Mouse (Mus musculus) macrophage (primary cell): Measurements from ENCODE around the gene Msx2. TPM values are rescaled to one million over a fixed set of nuclear protein-coding genes. Genes with fewer than 3 reads are reported as not detected.

Experiments used
- H3K27ac ChIP-seq: fragments of 350-480 bp; formaldehyde crosslinking; 2 replicates; pipeline ENCODE4 v1.9.0; 2021
- H3K36me3 ChIP-seq: fragments of 350-480 bp; formaldehyde crosslinking; 2 replicates; pipeline ENCODE4 v1.9.0; 2021; ENCODE audit errors: inconsistent target
- H3K4me3 ChIP-seq: fragments of 350-480 bp; formaldehyde crosslinking; 2 replicates; pipeline ENCODE4 v1.9.0; 2021; ENCODE audit errors: inconsistent target
- H3K79me2 ChIP-seq: fragments of 350-480 bp; formaldehyde crosslinking; 2 replicates; pipeline ENCODE4 v1.9.0; 2021; ENCODE audit errors: inconsistent target
- WGBS: methylation state at CpG from one replicate; pipeline ENCODE4 v1.1.7; 2026; ENCODE audit warnings: inconsistent platforms; ENCODE audit not compliant: missing documents; 5-methylcytosine and 5-hydroxymethylcytosine counted together
- polyA plus RNA-seq: library from polyadenylated mRNA; stranded (reverse); fragments of 250-400 nt; gene quantifications from 3 replicates; pipeline ENCODE4 v1.2.4, GENCODE M21; 2018; ENCODE audit warnings: inconsistent platforms

Msx2 gene
- polyA plus RNA-seq, 1 experiment from 2014 or later = not detected

GRCm38 (mm10) chr13:53454794-53455672 lies 17.8 kb downstream of the Msx2 start:
- Histone ChIP-seq H3K79me2 (no peaks in the 10 kb centered on the region), H3K36me3 (no peaks in the 10 kb centered on the region), H3K27ac (no peak overlapping the region), H3K4me3 (no peak overlapping the region)
- WGBS = 16% methylated on average over 21 of the region's 21 CpGs

DNA sequence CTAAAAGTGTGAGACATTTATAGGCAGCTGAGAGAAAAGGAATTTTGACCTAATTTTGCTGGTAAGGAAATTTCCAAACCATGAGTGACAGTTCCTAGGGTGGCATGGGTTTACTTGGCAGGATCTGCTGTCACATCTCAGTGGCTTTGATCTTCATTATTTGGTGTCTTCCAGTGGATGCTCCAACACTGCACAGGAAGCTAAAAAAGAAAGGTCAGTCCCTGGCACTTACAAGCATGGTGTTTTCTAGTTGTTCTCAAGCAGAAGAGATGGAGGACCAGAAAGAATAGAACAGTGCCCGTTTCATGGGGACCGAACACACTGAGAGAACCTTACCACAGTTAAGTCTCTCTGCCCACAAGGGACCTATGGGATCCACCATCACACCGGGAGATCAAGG lies 18.9 kb downstream of the Msx2 start:
- Histone ChIP-seq H3K27ac (no peak overlapping the region), H3K4me3 (no peak overlapping the region), H3K36me3 (no peaks in the 10 kb centered on the region), H3K79me2 (no peaks in the 10 kb centered on the region)
- WGBS = 81% methylated on average over 2 of the region's 3 CpGs

GRCm38 (mm10) chr13:53447609-53448008 lies 25.3 kb downstream of the Msx2 start:
- Histone ChIP-seq H3K4me3 (no peak overlapping the region), H3K27ac (no peak overlapping the region), H3K79me2 (no peaks in the 10 kb centered on the region), H3K36me3 (no peaks in the 10 kb centered on the region)
- WGBS = 13% methylated on average over 3 of the region's 6 CpGs

DNA sequence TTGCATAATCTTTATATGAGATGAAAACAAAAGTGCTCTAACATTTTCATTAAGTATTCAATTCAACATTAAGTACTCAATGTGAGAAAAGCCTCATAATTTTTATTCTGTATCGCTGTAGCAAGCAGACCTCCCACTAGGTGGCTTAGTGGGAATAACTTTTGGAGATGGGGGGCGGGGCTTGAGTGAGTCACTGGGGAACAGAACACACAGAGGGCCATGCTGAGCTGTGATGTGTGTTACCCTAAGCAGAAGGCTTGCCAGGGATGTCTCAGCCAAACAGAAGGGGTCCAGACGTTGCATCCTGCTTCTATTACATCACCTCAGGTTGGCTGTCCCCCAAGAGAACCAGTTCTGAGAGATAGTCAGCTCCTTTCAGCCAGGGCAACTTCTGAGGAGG lies 29.3 kb downstream of the Msx2 start:
- H3K79me2 ChIP-seq = no peaks in the 10 kb centered on the region
- no peak overlapping the region for H3K4me3 ChIP-seq
- no peak overlapping the region for H3K27ac ChIP-seq
- 46% methylated on average over 3 of the region's 3 CpGs for WGBS
- no peaks in the 10 kb centered on the region for H3K36me3 ChIP-seq

DNA sequence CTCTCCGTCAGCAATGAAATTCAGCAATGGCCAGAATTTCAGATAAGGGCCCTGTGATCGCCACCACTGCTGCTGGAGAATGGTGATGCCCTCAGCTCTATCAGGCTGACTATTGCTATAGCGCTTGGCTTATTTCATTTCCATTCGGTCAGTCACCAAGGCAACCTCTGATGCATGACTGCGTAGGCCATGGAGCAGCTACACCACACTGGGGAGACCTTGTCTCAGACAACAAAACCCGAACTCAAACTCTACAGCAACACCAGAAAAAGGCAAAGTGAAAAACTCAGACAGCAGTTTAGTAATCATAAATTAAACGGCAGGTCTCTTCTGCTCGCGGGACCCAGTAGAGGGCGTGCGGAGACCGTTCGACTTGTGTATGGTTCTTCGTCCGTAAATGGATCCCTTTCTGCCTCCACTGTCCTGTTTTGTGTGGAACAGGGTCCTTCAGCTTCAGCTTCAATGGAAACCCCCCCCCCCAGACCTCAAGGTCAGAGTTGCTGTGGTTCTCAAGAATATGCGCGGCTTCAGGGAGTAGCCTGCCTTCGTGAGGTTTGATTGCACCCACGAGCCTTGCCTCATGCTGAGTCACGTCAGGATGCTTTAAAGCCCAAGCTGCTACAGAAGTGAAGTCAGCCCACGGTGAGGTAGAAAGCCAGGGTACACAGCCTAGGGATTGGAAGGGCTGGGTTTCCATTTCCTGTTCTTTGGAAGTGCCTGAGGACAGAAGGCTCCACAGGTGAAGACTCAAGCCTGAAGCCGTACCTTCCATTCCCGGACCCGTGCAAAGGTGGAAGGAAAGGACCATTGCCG lies 30.5 kb downstream of the Msx2 start:
- no peaks in the 10 kb centered on the region for H3K36me3 ChIP-seq
- 35% methylated on average over 25 of the region's 25 CpGs for WGBS
- H3K4me3 ChIP-seq = no peak overlapping the region
- H3K79me2 ChIP-seq = no peaks in the 10 kb centered on the region
- no peak overlapping the region for H3K27ac ChIP-seq

DNA sequence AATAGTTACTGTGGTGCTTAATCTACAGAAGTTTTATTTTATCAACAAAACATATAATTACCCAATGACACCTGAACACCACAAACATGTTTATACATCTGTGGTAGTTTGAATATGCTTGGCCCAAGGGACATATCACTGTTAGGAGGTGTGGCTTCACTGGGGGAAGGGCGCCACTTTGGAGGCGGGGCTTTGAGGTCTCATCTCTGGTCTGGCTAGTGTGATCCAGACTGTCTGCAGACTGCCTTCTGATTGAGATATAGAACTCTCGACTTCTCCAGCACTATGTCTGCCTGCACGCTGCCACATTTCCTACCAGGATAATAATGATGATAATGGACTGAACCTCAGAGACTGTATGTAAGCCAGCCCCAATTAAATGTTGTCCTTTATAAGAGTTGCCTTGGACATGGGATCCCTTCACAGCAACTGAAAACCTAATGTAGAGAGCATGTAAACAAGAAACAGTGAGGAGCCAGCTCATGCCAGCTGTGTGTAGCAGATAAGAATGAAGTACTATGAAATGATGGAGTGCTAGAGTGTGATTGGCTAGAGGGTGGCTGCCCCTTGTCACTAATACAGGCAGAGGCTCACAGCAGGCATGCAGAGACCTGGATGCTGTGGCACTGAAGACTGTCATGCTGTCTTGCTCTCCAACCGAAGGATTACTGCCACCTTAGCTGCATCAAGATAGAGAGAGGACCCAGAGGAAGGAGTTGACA lies 31.4 kb downstream of the Msx2 start:
- WGBS = 81% methylated on average over 5 of the region's 5 CpGs
- Histone ChIP-seq H3K36me3 (no peaks in the 10 kb centered on the region), H3K4me3 (no peak overlapping the region), H3K79me2 (no peaks in the 10 kb centered on the region), H3K27ac (no peak overlapping the region)

GRCm38 (mm10) chr13:53439957-53440356 lies 32.9 kb downstream of the Msx2 start:
- no peak overlapping the region for H3K4me3 ChIP-seq
- 80% methylated on average over 3 of the region's 3 CpGs for WGBS
- no peaks in the 10 kb centered on the region for H3K79me2 ChIP-seq
- no peak overlapping the region for H3K27ac ChIP-seq
- no peaks in the 10 kb centered on the region for H3K36me3 ChIP-seq

GRCm38 (mm10) chr13:53426507-53426906 lies 46.4 kb downstream of the Msx2 start:
- 23% methylated on average over 7 of the region's 7 CpGs for WGBS
- H3K79me2 ChIP-seq = no peaks in the 10 kb centered on the region

DNA sequence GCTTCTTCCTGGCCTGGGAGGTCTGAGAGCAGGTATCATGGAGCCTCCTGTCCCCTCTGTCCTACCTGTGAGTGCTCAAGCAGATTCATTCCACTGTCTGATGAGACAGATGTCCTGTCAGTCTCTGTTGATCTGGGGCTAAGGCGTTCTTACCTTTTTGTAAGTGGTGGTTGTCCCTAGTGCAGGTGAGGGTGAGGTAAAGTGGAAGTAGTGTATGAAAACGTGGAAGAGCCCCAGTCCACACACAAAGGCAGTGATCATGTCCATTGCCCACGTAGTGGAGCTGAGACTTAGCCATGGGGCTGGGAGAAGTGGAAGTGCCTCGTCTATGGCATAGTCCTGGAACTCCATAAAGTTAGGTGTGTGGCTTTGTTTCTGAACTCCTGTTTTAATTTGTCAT lies 51.7 kb downstream of the Msx2 start:
- no peak overlapping the region for H3K4me3 ChIP-seq
- WGBS = 74% methylated on average over 4 of the region's 4 CpGs
- no peak overlapping the region for H3K27ac ChIP-seq
- H3K36me3 ChIP-seq = no peaks in the 10 kb centered on the region
- H3K79me2 ChIP-seq = no peaks in the 10 kb centered on the region

More at GRCm38 (mm10) chr13:53426507-53426906, 46.4 kb downstream of the Msx2 start:
- Histone ChIP-seq H3K4me3 (no peak overlapping the region), H3K36me3 (no peaks in the 10 kb centered on the region), H3K27ac (no peak overlapping the region)

- Histone ChIP-seq H3K79me2 (no peaks in the 10 kb centered on the region), H3K4me3 (no peak overlapping the region), H3K36me3 (no peaks in the 10 kb centered on the region), H3K27ac (no peak overlapping the region)
- WGBS = 77% methylated on average over 4 of the region's 4 CpGs
Observed at GRCm38 (mm10) chr13:53420741-53421140, 52.1 kb downstream of the Msx2 start.

DNA sequence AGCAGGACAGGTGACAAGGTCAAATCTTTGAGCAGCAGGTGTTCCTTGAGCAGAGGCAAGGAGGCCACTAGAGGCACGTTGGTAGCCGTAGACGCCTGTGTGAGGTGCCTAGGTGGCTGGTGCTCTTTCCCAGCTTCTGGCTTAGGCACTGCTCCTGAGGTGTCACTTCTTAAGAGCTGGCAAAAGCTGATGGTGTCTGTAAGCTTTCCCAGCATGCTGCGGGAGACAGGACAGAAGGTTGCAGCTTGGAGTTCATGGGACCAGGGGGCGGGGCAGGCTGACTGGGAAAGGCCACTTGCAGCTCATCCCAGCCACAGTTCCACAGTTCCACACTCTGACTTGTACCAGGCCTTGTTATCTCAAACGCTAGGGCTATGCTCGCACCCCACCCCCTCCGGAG lies 53.2 kb downstream of the Msx2 start:
- WGBS = 90% methylated on average over 8 of the region's 8 CpGs
- Histone ChIP-seq H3K4me3 (no peak overlapping the region), H3K36me3 (no peaks in the 10 kb centered on the region), H3K27ac (no peak overlapping the region), H3K79me2 (no peaks in the 10 kb centered on the region)

- H3K27ac ChIP-seq = no peak overlapping the region
- H3K79me2 ChIP-seq = no peaks in the 10 kb centered on the region
- no peak overlapping the region for H3K4me3 ChIP-seq
- 94% methylated on average over 6 of the region's 6 CpGs for WGBS
- H3K36me3 ChIP-seq = no peaks in the 10 kb centered on the region
Observed at GRCm38 (mm10) chr13:53417701-53418100, 55.2 kb downstream of the Msx2 start.
